Mouse (Mus musculus): ENCODE measurements around the gene Bckdhb.
A peak's percentile ranks its signal among the peaks of the same experiment; 100 is the strongest.
"Not testable (repeated sequence)": the region's sequence is repeated elsewhere in the genome, so short reads cannot be mapped to it uniquely, and the experiment has no call there.

Gene Bckdhb

GRCm38 (mm10) chr9:83924878-83925687 is at the start of gene Bckdhb:
Gene Bckdhb (plus strand): TSS chr9:83925145.
- ATAC-seq (ENCODE audit: insufficient number of reproducible peaks, low FRiP score, low TSS enrichment): peak; percentile 99

GRCm38 (mm10) chr9:83882191-83882590 is 42.8 kb upstream of the Bckdhb start:
- no peak for ATAC-seq (ENCODE audit: insufficient number of reproducible peaks, low FRiP score, low TSS enrichment)

GRCm38 (mm10) chr9:83886149-83886548 is 38.8 kb upstream of the Bckdhb start:
- no peak for ATAC-seq (ENCODE audit: insufficient number of reproducible peaks, low FRiP score, low TSS enrichment)

GRCm38 (mm10) chr9:83888214-83888613 is 36.7 kb upstream of the Bckdhb start:
- ATAC-seq (ENCODE audit: insufficient number of reproducible peaks, low FRiP score, low TSS enrichment): no peak

- ATAC-seq (ENCODE audit: insufficient number of reproducible peaks, low FRiP score, low TSS enrichment): no peak
Observed at GRCm38 (mm10) chr9:83893073-83893472, 31.9 kb upstream of the Bckdhb start.

- ATAC-seq (ENCODE audit: insufficient number of reproducible peaks, low FRiP score, low TSS enrichment): no peak
Observed at GRCm38 (mm10) chr9:83893767-83894330, 31.1 kb upstream of the Bckdhb start.

- ATAC-seq (ENCODE audit: insufficient number of reproducible peaks, low FRiP score, low TSS enrichment): no peak
Observed at GRCm38 (mm10) chr9:83902086-83902485, 22.9 kb upstream of the Bckdhb start.

GRCm38 (mm10) chr9:83905820-83906219 is 19.1 kb upstream of the Bckdhb start:
- no peak for ATAC-seq (ENCODE audit: insufficient number of reproducible peaks, low FRiP score, low TSS enrichment)

- no peak for ATAC-seq (ENCODE audit: insufficient number of reproducible peaks, low FRiP score, low TSS enrichment)
Observed at GRCm38 (mm10) chr9:83907017-83907416, 17.9 kb upstream of the Bckdhb start.

GRCm38 (mm10) chr9:83909836-83910235 is 15.1 kb upstream of the Bckdhb start:
- ATAC-seq (ENCODE audit: insufficient number of reproducible peaks, low FRiP score, low TSS enrichment): no peak

GRCm38 (mm10) chr9:83910926-83911325 is 14.0 kb upstream of the Bckdhb start:
- no peak for ATAC-seq (ENCODE audit: insufficient number of reproducible peaks, low FRiP score, low TSS enrichment)

GRCm38 (mm10) chr9:83922076-83922475 is 2.9 kb upstream of the Bckdhb start:
- ATAC-seq (ENCODE audit: insufficient number of reproducible peaks, low FRiP score, low TSS enrichment): no peak

- ATAC-seq (ENCODE audit: insufficient number of reproducible peaks, low FRiP score, low TSS enrichment): no peak
Observed at GRCm38 (mm10) chr9:83924356-83924755, 589 bp upstream of the Bckdhb start.

- ATAC-seq (ENCODE audit: insufficient number of reproducible peaks, low FRiP score, low TSS enrichment): no peak
Observed at GRCm38 (mm10) chr9:83925688-83926041, 720 bp downstream of the Bckdhb start.

GRCm38 (mm10) chr9:83926302-83926701 is 1.4 kb downstream of the Bckdhb start:
- ATAC-seq (ENCODE audit: insufficient number of reproducible peaks, low FRiP score, low TSS enrichment): no peak

- not testable (repeated sequence) for ATAC-seq (ENCODE audit: insufficient number of reproducible peaks, low FRiP score, low TSS enrichment)
Observed at GRCm38 (mm10) chr9:83939501-83939900, 14.6 kb downstream of the Bckdhb start.

- no peak for ATAC-seq (ENCODE audit: insufficient number of reproducible peaks, low FRiP score, low TSS enrichment)
Observed at GRCm38 (mm10) chr9:83940016-83940415, 15.1 kb downstream of the Bckdhb start.

GRCm38 (mm10) chr9:83940537-83941363 is 15.8 kb downstream of the Bckdhb start:
- no peak for ATAC-seq (ENCODE audit: insufficient number of reproducible peaks, low FRiP score, low TSS enrichment)

- ATAC-seq (ENCODE audit: insufficient number of reproducible peaks, low FRiP score, low TSS enrichment): no peak
Observed at GRCm38 (mm10) chr9:83951336-83951735, 26.4 kb downstream of the Bckdhb start.

- peak; percentile 81 for ATAC-seq (ENCODE audit: insufficient number of reproducible peaks, low FRiP score, low TSS enrichment)
Observed at GRCm38 (mm10) chr9:83956632-83957314, 31.8 kb downstream of the Bckdhb start.

Measured in cerebellum, adult (tissue).